Mouse (Mus musculus) adrenal gland, postnatal 10 days (tissue): Measurements from ENCODE around the gene Tcp10c. TPM values are rescaled to one million over a fixed set of nuclear protein-coding genes. Genes with fewer than 3 reads are reported as not detected.
"Not testable (repeated sequence)": the region's sequence is repeated elsewhere in the genome, so short reads cannot be mapped to it uniquely, and the experiment has no call there.

ENCODE experiments used
- DNase-seq: peaks from one replicate; pipeline ENCODE4 v3.0.0; 2021; ENCODE audit warnings: mixed read lengths
- total RNA-seq, 2 experiments: library from RNA; stranded (reverse); gene quantifications; 2 replicates each; pipeline ENCODE4 v1.2.3; 2021

Tcp10c gene
- total RNA-seq, 2 experiments from 2014 or later: not detected

- DNase-seq: not testable (repeated sequence)
These were observed 36.6 kb downstream of the Tcp10c start for GRCm38 (mm10) chr17:13391020-13391419.

GRCm38 (mm10) chr17:13399961-13400360, 45.6 kb downstream of the Tcp10c start:
- DNase-seq: not testable (repeated sequence)

GRCm38 (mm10) chr17:13402118-13402517, 47.7 kb downstream of the Tcp10c start:
- not testable (repeated sequence) for DNase-seq

- not testable (repeated sequence) for DNase-seq
These were observed 49.3 kb downstream of the Tcp10c start for GRCm38 (mm10) chr17:13403527-13404131.

- DNase-seq: not testable (repeated sequence)
These were observed 51.7 kb downstream of the Tcp10c start for GRCm38 (mm10) chr17:13406023-13406422.

GRCm38 (mm10) chr17:13406701-13407100, 52.3 kb downstream of the Tcp10c start:
- not testable (repeated sequence) for DNase-seq

- not testable (repeated sequence) for DNase-seq
These were observed 53.4 kb downstream of the Tcp10c start for GRCm38 (mm10) chr17:13407621-13408256.

GRCm38 (mm10) chr17:13408257-13408633, 53.9 kb downstream of the Tcp10c start:
- DNase-seq: not testable (repeated sequence)

GRCm38 (mm10) chr17:13421022-13421591, 66.7 kb downstream of the Tcp10c start:
- not testable (repeated sequence) for DNase-seq

GRCm38 (mm10) chr17:13422638-13423037, 68.3 kb downstream of the Tcp10c start:
- not testable (repeated sequence) for DNase-seq

- DNase-seq: not testable (repeated sequence)
These were observed 69.1 kb downstream of the Tcp10c start for GRCm38 (mm10) chr17:13423373-13424024.

GRCm38 (mm10) chr17:13424321-13424720, 69.9 kb downstream of the Tcp10c start:
- DNase-seq: not testable (repeated sequence)

GRCm38 (mm10) chr17:13425694-13426093, 71.3 kb downstream of the Tcp10c start:
- DNase-seq: not testable (repeated sequence)

GRCm38 (mm10) chr17:13426508-13426907, 72.1 kb downstream of the Tcp10c start:
- not testable (repeated sequence) for DNase-seq

Other genes with a start within 250 kb of the Tcp10c start
- gene Unc93a, start 222.8 kb upstream of the Tcp10c start, total RNA-seq: under 1 TPM; 0.27 to 0.39 TPM
- not detected for gene Smok2a, start 133.4 kb upstream of the Tcp10c start, total RNA-seq
- not detected for gene Smok2b, start 124.3 kb upstream of the Tcp10c start, total RNA-seq